Mouse (Mus musculus) thymus, adult 2 months (tissue): ENCODE results near the gene Spast.

Source experiments
- CTCF ChIP-seq: fragments of 200-500 bp; IDR thresholded peaks from 2 replicates; pipeline ENCODE4 v1.5.1; 2012; ENCODE audit warnings: mild to moderate bottlenecking, control low read depth, low read length, moderate library complexity, borderline replicate concordance; ENCODE audit not compliant: control insufficient read depth, poor library complexity, insufficient read depth; ENCODE audit errors: extremely low read depth
- POLR2A ChIP-seq: fragments of 200-500 bp; IDR thresholded peaks from 2 replicates; pipeline ENCODE4 v1.6.1; 2012; ENCODE audit warnings: mild to moderate bottlenecking, low read length, control low read depth, moderate library complexity; ENCODE audit not compliant: control insufficient read depth, poor library complexity, insufficient read depth; ENCODE audit errors: extremely low read depth

DNA sequence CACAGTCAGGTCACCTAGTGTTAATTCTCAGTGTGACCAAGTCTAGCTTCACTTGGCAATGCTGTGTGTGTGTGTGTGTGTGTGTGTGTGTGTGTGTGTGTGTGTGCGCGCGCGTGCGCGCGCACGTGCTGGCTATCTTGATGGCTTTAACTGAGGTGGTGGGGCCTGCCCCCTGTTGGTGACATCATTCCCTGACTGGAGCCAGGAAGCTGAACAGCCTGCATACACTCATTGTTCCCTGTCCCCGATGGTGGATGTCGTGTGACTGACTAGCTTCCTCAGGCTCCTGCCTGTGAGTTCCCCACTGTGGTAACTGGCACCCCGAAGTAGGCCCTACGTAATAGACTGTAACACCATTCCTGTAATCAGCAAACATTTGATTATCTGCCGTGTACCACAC lies 92.7 kb downstream of the Spast start:
- TF ChIP-seq POLR2A (no peak), CTCF (0 out of 2 replicates have a peak, but pooled peaks have one; percentile 17)
